Mouse (Mus musculus) MEL (cell line): ENCODE measurements at regions not wholly inside any gene's neighbourhood (a gene's known extent, or its start where the extent isn't known, plus 50 kb on each side); places are given as distances from the start of the nearest gene placed in this dataset.

Experiments
- DNase-seq: peaks from one replicate; pipeline ENCODE4 v3.0.0; 2011; ENCODE audit warnings: low read depth, low spot score
- H3K27ac ChIP-seq: 2 replicates; pipeline ENCODE4 v1.5.1; 2012; ENCODE audit warnings: low read depth, mild to moderate bottlenecking, control low read depth, low read length, moderate library complexity; ENCODE audit not compliant: control insufficient read depth
- H3K27me3 ChIP-seq, 2 experiments: fragments of 150-350 bp in 1 of 2; sonication (generic) in 1 of 2; 2 replicates each; pipeline ENCODE4 v1.6.1; 2012; ENCODE audit warnings: low read length in 2 of 2, mild to moderate bottlenecking in 2 of 2, improper control_type of control experiment in 1 of 2, moderate library complexity in 1 of 2; ENCODE audit not compliant: insufficient read depth in 2 of 2, control insufficient read depth in 1 of 2
- H3K36me3 ChIP-seq, 2 experiments: 2 replicates each; pipeline ENCODE4 v1.6.1; 2012 to 2014; ENCODE audit warnings: low read length in 2 of 2, improper control_type of control experiment in 1 of 2, inconsistent platforms in 1 of 2, mild to moderate bottlenecking in 1 of 2; ENCODE audit not compliant: insufficient read depth in 2 of 2, control insufficient read depth in 1 of 2
- H3K4me1 ChIP-seq, 2 experiments: fragments of 150-350 bp in 1 of 2; sonication (generic) in 1 of 2; 2 replicates each; pipeline ENCODE4 v1.6.1; 2012; ENCODE audit warnings: low read length in 2 of 2, improper control_type of control experiment in 1 of 2, mild to moderate bottlenecking in 1 of 2; ENCODE audit not compliant: insufficient read depth in 2 of 2, control insufficient read depth in 1 of 2
- H3K4me3 ChIP-seq, 2 experiments: fragments of 150-350 bp in 1 of 2; sonication (generic) in 1 of 2; 2 replicates each; pipeline ENCODE4 v1.5.1; 2012; ENCODE audit warnings: low read depth in 2 of 2, low read length in 2 of 2, mild to moderate bottlenecking in 2 of 2, moderate library complexity in 2 of 2, control low read depth in 1 of 2, improper control_type of control experiment in 1 of 2; ENCODE audit not compliant: control insufficient read depth in 1 of 2, insufficient read depth in 1 of 2
- H3K79me2 ChIP-seq: 2 replicates; pipeline ENCODE4 v1.6.1; 2012; ENCODE audit warnings: mild to moderate bottlenecking, low read length, moderate library complexity; ENCODE audit not compliant: control insufficient read depth, poor library complexity, insufficient read depth
- H3K9ac ChIP-seq: 2 replicates; pipeline ENCODE4 v1.6.1; 2012; ENCODE audit warnings: low read depth, mild to moderate bottlenecking, control low read depth, low read length, moderate library complexity; ENCODE audit not compliant: control insufficient read depth, poor library complexity, severe bottlenecking
- H3K9me3 ChIP-seq: fragments of 150-350 bp; sonication (generic); replicated peaks from 2 replicates; pipeline ENCODE4 v1.6.1; 2012; ENCODE audit warnings: mild to moderate bottlenecking, low read length, improper control_type of control experiment, moderate library complexity; ENCODE audit not compliant: insufficient read depth
- BHLHE40 ChIP-seq: IDR thresholded peaks from 2 replicates; pipeline ENCODE4 v1.6.1; 2012; ENCODE audit warnings: low read depth, mild to moderate bottlenecking, inconsistent platforms, low read length, improper control_type of control experiment, borderline replicate concordance
- CTCF ChIP-seq, 3 experiments: IDR thresholded peaks in 2 of 3; conservative IDR thresholded peaks in 1 of 3; 2 replicates each; pipeline ENCODE4 v1.5.1; 2011 to 2012; ENCODE audit warnings: low read length in 3 of 3, low read depth in 2 of 3, mild to moderate bottlenecking in 2 of 3, improper control_type of control experiment in 1 of 3, inconsistent platforms in 1 of 3, mixed read lengths in 1 of 3, moderate library complexity in 1 of 3; ENCODE audit not compliant: control insufficient read depth in 1 of 3, insufficient read depth in 1 of 3, poor library complexity in 1 of 3, severe bottlenecking in 1 of 3
- E2F4 ChIP-seq: IDR thresholded peaks from 2 replicates; pipeline ENCODE4 v1.6.1; 2011; ENCODE audit warnings: low read depth, low read length, improper control_type of control experiment, borderline replicate concordance
- ELF1 ChIP-seq: IDR thresholded peaks from 2 replicates; pipeline ENCODE4 v1.6.1; 2014; ENCODE audit warnings: low read depth, mild to moderate bottlenecking, inconsistent platforms, low read length, improper control_type of control experiment, moderate library complexity
- GABPA ChIP-seq: IDR thresholded peaks from 2 replicates; pipeline ENCODE4 v1.6.1; 2012; ENCODE audit warnings: low read depth, mild to moderate bottlenecking, inconsistent platforms, low read length, improper control_type of control experiment, moderate library complexity
- KAT2A ChIP-seq: conservative IDR thresholded peaks from 2 replicates; pipeline ENCODE4 v1.6.1; 2012; ENCODE audit warnings: low read depth, low read length, improper control_type of control experiment, inconsistent platforms
- MAX ChIP-seq: IDR thresholded peaks from 2 replicates; pipeline ENCODE4 v1.6.1; 2011; ENCODE audit warnings: low read length, improper control_type of control experiment
- MXI1 ChIP-seq: IDR thresholded peaks from 2 replicates; pipeline ENCODE4 v1.6.1; 2011; ENCODE audit warnings: mild to moderate bottlenecking, low read depth, low read length, improper control_type of control experiment
- MYC ChIP-seq: IDR thresholded peaks from 2 replicates; pipeline ENCODE4 v1.6.1; 2011; ENCODE audit warnings: low read depth, mild to moderate bottlenecking, low read length, improper control_type of control experiment, moderate library complexity
- NELFE ChIP-seq: IDR thresholded peaks from 2 replicates; pipeline ENCODE4 v1.6.1; 2011; ENCODE audit warnings: low read depth, low read length, improper control_type of control experiment
- NRF1 ChIP-seq: IDR thresholded peaks from 2 replicates; pipeline ENCODE4 v1.6.1; 2014; ENCODE audit warnings: low read depth, mild to moderate bottlenecking, inconsistent platforms, low read length, improper control_type of control experiment, moderate library complexity; ENCODE audit not compliant: poor library complexity, insufficient read depth, severe bottlenecking
- POLR2A ChIP-seq, 2 experiments: IDR thresholded peaks; 2 replicates each; pipeline ENCODE4 v1.6.1; 2011 to 2012; ENCODE audit warnings: low read length in 2 of 2, mild to moderate bottlenecking in 2 of 2, control low read depth in 1 of 2, improper control_type of control experiment in 1 of 2, low read depth in 1 of 2, moderate library complexity in 1 of 2; ENCODE audit not compliant: control insufficient read depth in 1 of 2, insufficient read depth in 1 of 2, poor library complexity in 1 of 2
- POLR2AphosphoS2 ChIP-seq: IDR thresholded peaks from 2 replicates; pipeline ENCODE4 v1.6.1; 2011; ENCODE audit warnings: low read length, improper control_type of control experiment
- POLR2AphosphoS5 ChIP-seq: IDR thresholded peaks from 2 replicates; pipeline ENCODE4 v1.6.1; 2012; ENCODE audit warnings: low read depth, borderline replicate concordance, mild to moderate bottlenecking, inconsistent platforms, low read length, moderate library complexity, mixed read lengths
- RAD21 ChIP-seq: IDR thresholded peaks from 2 replicates; pipeline ENCODE4 v1.6.1; 2011; ENCODE audit warnings: mild to moderate bottlenecking, low read depth, low read length, improper control_type of control experiment
- RCOR1 ChIP-seq: IDR thresholded peaks from 2 replicates; pipeline ENCODE4 v1.6.1; 2012; ENCODE audit warnings: low read depth, mild to moderate bottlenecking, inconsistent platforms, low read length, improper control_type of control experiment
- SIN3A ChIP-seq: IDR thresholded peaks from 2 replicates; pipeline ENCODE4 v1.6.1; 2012; ENCODE audit warnings: low read length, improper control_type of control experiment, inconsistent platforms
- TBP ChIP-seq: IDR thresholded peaks from 2 replicates; pipeline ENCODE4 v1.8.0; 2011; ENCODE audit warnings: low read depth, low read length, improper control_type of control experiment
- USF2 ChIP-seq, 2 experiments: IDR thresholded peaks; 2 replicates each; pipeline ENCODE4 v1.6.1; 2011 to 2012; ENCODE audit warnings: improper control_type of control experiment in 2 of 2, low read length in 2 of 2, borderline replicate concordance in 1 of 2, inconsistent platforms in 1 of 2, low read depth in 1 of 2, mild to moderate bottlenecking in 1 of 2; ENCODE audit not compliant: insufficient read depth in 1 of 2

- no peaks in the 10 kb centered on the region for H3K36me3 ChIP-seq
- H3K9ac ChIP-seq: no peak overlapping the region
- no peaks in the 10 kb centered on the region for H3K27me3 ChIP-seq
- TF ChIP-seq CTCF (IDR thresholded peaks at IDR 0.05 in 2 of 3, conservative IDR thresholded peaks at IDR 0.05 in 1 of 3; ENCODE audit: control insufficient read depth in 1 of 3, insufficient read depth in 1 of 3, low read depth in 2 of 3, low read length in 3 of 3, poor library complexity in 1 of 3, severe bottlenecking in 1 of 3): no peak
- TF ChIP-seq, all 39 proteins: peak for 0
- H3K27ac ChIP-seq: no peak overlapping the region
- H3K9me3 ChIP-seq: no peaks in the 10 kb centered on the region
- no peak overlapping the region for H3K4me3 ChIP-seq
- no peaks in the 10 kb centered on the region for H3K4me1 ChIP-seq
- H3K79me2 ChIP-seq: no peaks in the 10 kb centered on the region
- DNase-seq: no peak
Observed at GRCm38 (mm10) chr1:67409531-67409930, 286.7 kb downstream of the Cps1 start.

DNA sequence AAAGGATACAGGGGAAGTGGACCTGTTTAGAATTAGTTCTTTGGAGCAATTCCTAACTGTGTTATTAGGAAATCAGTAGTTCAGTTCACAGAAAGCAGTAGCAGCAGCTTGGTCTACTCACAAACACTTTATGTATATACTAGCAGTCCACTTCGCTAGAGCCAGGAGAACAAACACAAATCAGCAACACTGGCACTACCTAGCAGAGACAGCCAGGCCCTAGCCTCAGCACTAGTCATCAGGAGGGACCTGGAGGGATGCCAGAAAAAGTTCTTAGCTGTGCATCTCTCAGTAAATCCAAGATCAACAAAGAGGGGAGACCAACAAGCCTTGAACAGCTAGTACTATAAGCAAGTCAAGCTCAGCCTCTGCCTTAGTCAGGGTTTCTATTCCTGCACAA, 294.4 kb downstream of the Cps1 start:
- no peak overlapping the region for H3K4me3 ChIP-seq
- no peaks in the 10 kb centered on the region for H3K4me1 ChIP-seq
- no peaks in the 10 kb centered on the region for H3K36me3 ChIP-seq
- TF ChIP-seq RAD21 (no peak), MYC (no peak), SIN3A (no peak), RCOR1 (no peak), ELF1 (no peak), USF2 (IDR thresholded peaks at IDR 0.05; ENCODE audit: borderline replicate concordance in 1 of 2, insufficient read depth in 1 of 2, low read depth in 1 of 2, low read length in 2 of 2) (no peak), NELFE (no peak), NRF1 (no peak), POLR2AphosphoS2 (no peak), MXI1 (no peak), POLR2AphosphoS5 (no peak), KAT2A (no peak), POLR2A (IDR thresholded peaks at IDR 0.05; ENCODE audit: control insufficient read depth in 1 of 2, insufficient read depth in 1 of 2, low read depth in 1 of 2, low read length in 2 of 2, poor library complexity in 1 of 2) (no peak), TBP (no peak), E2F4 (no peak), GABPA (no peak), BHLHE40 (no peak), MAX (no peak)
- no peaks in the 10 kb centered on the region for H3K9me3 ChIP-seq
- no peak overlapping the region for H3K9ac ChIP-seq
- H3K27ac ChIP-seq: no peak overlapping the region
- DNase-seq: no peak
- no peaks in the 10 kb centered on the region for H3K27me3 ChIP-seq
- no peaks in the 10 kb centered on the region for H3K79me2 ChIP-seq
